Mouse (Mus musculus) embryo, embryonic 11.5 days (tissue): Measurements from ENCODE around the gene Zfand2a.

Source experiments
- DNase-seq: peaks from one replicate; pipeline ENCODE4 v3.0.0-alpha.2; 2012; ENCODE audit warnings: low read depth, low spot score

Zfand2a gene

DNA sequence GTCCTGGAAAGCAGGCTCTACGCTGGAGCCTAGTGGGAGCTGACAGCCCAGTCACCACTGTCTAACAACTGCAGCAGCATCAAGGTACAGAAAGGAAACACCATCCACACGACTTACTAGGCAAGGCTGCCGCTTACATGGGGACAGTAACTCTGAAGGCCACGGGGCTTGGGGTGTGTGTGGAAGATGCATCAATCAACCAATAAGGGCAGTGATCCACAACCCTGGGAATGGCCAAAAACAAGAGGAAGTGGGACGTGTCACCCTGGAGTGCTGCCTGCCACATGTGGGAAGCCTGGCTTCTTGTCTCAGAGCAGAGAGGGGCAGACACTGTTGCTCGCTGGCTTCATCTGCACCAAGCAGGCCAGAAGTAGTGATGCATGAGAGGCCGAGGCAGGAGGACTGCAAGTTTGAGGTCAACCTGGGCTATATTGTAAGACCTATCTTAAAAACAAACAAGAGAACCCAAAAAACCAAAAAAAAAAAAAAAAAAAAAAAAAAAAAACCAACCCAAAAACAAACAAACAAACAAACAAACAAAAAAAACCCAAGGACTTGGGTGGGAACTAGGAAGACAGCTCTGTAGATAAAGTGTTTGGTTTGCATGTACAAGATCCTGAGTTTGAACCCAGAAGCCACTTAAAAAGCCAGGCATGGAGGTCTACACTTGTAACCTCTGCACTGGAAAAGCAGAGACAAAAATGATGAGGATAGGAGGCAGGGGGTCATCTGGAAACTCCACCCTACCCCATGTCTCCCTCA, 51.4 kb downstream of the Zfand2a start:
- DNase-seq, result no peak

DNA sequence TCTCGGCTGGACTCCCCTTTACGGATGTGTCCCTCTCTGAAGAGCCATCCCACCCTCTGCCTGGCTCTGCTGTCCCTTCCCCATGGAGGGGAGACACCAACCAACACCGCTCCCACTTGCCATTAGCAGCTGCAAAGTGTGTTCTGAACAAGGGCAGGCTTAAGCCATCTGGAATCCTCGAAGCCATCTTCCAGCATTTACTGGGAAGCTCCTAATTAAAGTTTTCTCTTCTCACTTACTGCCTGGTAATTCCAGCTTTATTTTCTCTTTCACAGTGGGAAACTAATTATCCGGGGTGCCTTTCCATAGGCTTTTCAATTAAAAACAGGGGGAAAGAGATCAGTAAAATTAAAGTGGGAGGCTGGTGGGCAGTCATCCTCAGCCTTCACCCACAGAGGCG, 52.0 kb downstream of the Zfand2a start:
- no peak for DNase-seq

DNA sequence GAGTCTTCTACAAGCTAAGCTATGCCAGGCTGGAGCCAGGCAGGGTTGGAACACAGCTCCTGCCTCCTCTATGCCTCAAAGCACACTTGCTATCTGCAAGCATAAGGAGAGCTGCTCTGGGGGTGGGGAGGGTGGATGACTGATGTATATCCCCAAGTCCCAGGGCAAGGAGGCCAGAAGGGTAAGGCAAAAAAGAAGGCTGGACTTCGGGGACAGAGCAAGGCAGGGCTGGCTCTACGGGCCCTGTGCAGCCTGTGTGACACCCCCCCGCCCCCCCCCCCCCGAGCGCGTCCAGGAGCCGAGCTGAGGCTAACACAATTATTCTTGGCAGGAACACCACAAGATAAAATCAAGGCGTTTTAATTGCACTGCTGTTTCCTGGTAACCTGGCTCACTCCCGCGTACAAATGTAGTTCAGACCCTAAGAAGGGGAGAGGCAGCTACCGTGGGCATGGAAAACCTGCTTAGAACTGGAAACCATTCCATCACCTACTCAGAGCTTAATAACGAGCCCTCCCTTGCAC, 54.5 kb downstream of the Zfand2a start:
- no peak for DNase-seq

DNA sequence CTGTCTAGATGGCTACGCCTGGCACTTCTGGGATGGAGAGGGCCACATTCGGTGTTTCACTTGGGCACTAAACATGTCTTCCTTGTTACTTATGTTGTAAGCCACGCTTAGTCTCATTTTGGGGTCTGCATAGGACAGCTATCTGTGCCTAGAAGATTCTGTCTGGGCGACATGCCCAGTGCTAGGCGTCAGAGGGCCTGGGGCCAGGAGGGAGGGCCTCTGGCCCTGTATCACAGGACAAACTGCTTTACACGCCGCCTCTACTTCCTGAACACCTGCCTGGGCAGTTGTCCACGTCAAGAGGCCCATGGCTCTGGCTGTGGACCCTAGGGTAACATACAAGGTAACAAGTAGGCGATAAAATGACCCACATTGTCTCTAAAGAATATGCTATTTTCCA, 56.4 kb downstream of the Zfand2a start:
- no peak for DNase-seq

DNA sequence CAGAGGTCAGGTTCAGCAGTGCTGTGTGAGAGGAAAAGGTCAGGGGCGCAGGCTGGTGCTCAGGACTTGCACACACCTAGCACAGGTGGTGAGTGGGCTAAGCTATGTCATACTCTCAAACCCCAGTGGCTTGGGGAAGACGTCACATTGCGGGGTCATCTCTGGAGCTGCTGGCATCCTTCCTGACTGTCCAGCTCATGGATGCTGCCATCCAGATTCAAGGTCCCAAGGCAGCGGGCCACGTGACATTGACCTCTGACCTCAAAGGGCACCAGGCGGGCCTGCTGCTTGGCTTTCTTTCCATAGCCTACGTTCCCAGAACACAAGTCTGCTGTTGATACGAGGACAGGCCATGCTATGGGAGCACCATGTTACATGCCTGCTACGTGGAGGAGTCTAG, 57.3 kb downstream of the Zfand2a start:
- DNase-seq, result no peak

DNA sequence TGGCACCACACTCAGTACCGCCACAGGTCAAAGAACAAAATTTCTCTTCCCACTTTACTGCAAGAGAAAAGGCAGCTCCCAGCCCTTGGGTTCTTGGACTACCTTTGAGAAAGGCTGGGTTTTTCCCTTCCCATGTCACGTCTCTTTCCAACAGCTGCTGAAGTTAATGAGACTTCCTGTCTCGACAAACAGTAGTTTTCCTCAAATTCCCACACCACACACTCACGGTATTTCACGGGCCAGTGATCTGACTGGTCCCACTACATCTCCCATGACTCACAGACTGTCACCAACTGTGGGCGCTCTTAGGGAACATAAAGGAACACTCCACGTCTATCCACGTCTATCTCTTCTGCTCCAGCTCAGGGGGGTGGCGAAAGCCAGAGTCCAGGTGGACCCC, 59.2 kb downstream of the Zfand2a start:
- DNase-seq, result no peak

DNA sequence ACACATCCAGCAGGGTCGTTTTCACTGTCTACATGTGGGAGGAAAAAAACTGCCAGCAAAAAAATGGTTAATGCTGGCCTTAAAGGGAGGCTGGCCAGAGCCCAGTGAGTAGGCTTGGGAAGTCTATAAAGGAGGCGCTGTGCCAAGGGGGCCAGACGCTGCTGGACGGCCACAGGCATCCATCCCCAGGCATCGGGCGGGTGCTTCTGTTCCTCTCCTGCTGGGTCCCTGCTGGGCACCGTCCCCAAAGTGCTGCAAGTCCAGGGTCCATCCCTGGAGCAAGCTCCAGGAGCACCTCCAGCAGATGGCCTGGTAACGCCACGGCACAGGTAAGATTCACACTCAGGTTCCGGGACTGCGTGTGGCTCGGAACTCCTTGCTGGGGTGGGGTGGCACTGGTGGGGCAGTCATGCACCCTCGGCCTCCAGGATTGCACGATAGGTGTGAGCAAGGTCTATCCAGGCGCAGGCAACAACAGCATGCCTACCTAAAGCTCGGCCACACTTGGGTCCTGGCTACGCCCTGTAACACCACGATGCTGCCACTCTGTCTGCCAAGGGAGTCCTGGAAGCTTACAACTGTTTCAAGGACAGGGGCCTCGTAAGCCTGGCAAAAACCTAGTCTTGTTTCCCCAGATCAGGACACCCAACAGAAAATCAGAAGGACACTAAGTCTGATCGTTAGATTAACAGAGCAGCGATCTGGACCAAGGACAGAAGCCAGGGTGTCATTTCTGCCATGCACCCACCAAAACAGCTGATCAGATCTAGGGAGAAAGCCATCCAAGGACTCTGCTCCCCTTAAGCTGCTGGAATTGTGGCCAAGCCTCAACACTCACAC, 61.1 kb downstream of the Zfand2a start, which contains the start of gene Gper1:
Gene Gper1 (plus strand): TSS at position 126 of the 840 bp plus-strand sequence.
- DNase-seq, result no peak
